Mouse (Mus musculus) CD4-positive, CD25-positive, alpha-beta regulatory T cell, adult 4 months (primary cell): Measurements from ENCODE around the gene Mmel1. TPM values are rescaled to one million over a fixed set of nuclear protein-coding genes. Genes with fewer than 3 reads are reported as not detected.
A peak's percentile ranks its signal among the peaks of the same experiment; 100 is the strongest.

ENCODE experiments used
- ATAC-seq: one replicate; pipeline ENCODE4 v1.8.0; 2017
- polyA plus RNA-seq, 2 experiments: library from polyadenylated mRNA; unstranded; fragments of 100-300 nt; shearing (Covaris generic); gene quantifications; one replicate each; pipeline ENCODE4 v1.2.1; 2017

Gene Mmel1
- polyA plus RNA-seq, 2 experiments from 2014 or later, result not detected

DNA sequence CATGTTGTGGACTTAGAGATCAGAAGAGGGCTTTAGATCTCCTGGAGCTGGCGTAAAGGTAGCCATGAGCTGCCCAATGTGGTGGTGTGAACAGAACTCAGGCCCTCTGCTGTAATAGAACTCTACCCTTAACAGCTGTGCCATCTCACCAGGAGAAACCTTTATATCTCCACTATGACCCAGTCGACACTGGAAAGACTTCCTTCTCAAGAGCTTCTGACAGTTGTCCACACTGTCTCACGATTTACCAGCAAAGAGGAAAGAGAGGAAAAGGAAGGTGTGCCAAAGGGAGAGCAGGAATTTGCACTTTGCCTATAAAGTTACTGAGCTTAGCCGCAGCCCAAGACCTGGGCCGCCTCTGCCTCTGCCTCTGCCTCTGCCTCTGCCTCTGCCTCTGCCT is 72.4 kb downstream of the Mmel1 start:
- no peak for ATAC-seq

GRCm38 (mm10) chr4:154942632-154943322 is 73.4 kb downstream of the Mmel1 start:
- ATAC-seq, result peak; percentile 50

GRCm38 (mm10) chr4:154943323-154944039 is 74.1 kb downstream of the Mmel1 start:
- peak; percentile 13 for ATAC-seq

DNA sequence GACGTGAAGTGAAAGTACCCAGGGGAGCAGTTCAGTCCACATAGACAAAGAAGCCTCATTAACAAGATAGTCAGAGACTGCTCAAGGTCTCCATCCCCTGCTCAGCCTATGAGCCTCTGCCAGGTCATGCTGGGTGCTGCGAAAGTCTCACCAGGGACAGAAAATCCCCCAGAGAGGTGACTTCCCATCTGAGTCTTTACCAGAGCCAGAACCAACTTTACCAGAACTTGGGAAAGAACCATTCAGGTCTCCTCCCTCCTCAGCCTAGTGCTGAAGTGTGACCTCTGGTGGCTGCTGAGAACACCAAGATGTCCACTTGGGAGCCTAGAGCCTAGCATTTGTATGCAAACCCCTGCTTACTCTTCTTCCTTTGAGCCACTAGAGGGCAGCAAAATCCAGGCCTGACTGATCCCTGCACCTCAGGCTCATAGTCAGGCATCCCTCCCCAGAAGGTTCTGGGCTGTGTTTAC is 74.8 kb downstream of the Mmel1 start:
- peak; percentile 88 for ATAC-seq

Other genes starting within 250 kb of the Mmel1 start
- 1 to 10 TPM; 2.2 to 2.7 TPM for gene Prdm16, start 232.7 kb upstream of the Mmel1 start, polyA plus RNA-seq
- not detected for gene Actrt2, start 201.7 kb upstream of the Mmel1 start, polyA plus RNA-seq
- not detected for gene Ttc34, start 32.1 kb upstream of the Mmel1 start, polyA plus RNA-seq
- 10 to 100 TPM in 1 of 2 experiments, 1 to 10 TPM in 1; 5.4 to 11.3 TPM for gene Fam213b, start 29.6 kb downstream of the Mmel1 start, polyA plus RNA-seq
- gene Tnfrsf14, start 59.0 kb downstream of the Mmel1 start, polyA plus RNA-seq, result 10 to 100 TPM; 12.0 to 22.3 TPM
- gene Hes5, start 91.3 kb downstream of the Mmel1 start, polyA plus RNA-seq, result under 1 TPM in 1 of 2 experiments, not detected in 1; 0.59 TPM
- gene Pank4, start 94.5 kb downstream of the Mmel1 start, polyA plus RNA-seq, result 10 to 100 TPM; 40.8 to 61.1 TPM
- gene Plch2, start 187.2 kb downstream of the Mmel1 start, polyA plus RNA-seq, result not detected
- gene Pex10, start 197.4 kb downstream of the Mmel1 start, polyA plus RNA-seq, result 10 to 100 TPM in 1 of 2 experiments, 1 to 10 TPM in 1; 9.7 to 10.4 TPM
- gene Rer1, start 216.8 kb downstream of the Mmel1 start, polyA plus RNA-seq, result 100 to 1,000 TPM in 1 of 2 experiments, 10 to 100 TPM in 1; 84.8 to 110 TPM
- gene Morn1, start 217.0 kb downstream of the Mmel1 start, polyA plus RNA-seq, result 1 to 10 TPM; 1.9 to 4.5 TPM